Mouse (Mus musculus) heart, embryonic 11.5 days (tissue): Measurements from ENCODE around the gene Serbp1. TPM values are rescaled to one million over a fixed set of nuclear protein-coding genes. Genes with fewer than 3 reads are reported as not detected.

ENCODE experiments used
- ATAC-seq: fragments of 200-750 bp; cut with Nextera tagmentation; replicated peaks from 2 replicates; pipeline ENCODE4 v1.8.0; 2017; ENCODE audit warnings: moderate library complexity; ENCODE audit not compliant: insufficient number of reproducible peaks, low FRiP score, low TSS enrichment
- H3K27ac ChIP-seq: fragments of 300-500 bp; sonication (generic); 2 replicates; pipeline ENCODE4 v1.5.1; 2014; ENCODE audit warnings: mild to moderate bottlenecking, low read depth, low read length
- H3K27me3 ChIP-seq: fragments of 300-500 bp; sonication (generic); 2 replicates; pipeline ENCODE4 v1.6.1; 2014; ENCODE audit warnings: mild to moderate bottlenecking, low read length, mixed read lengths; ENCODE audit not compliant: control insufficient read depth, insufficient read depth
- H3K36me3 ChIP-seq: fragments of 300-500 bp; sonication (generic); 2 replicates; pipeline ENCODE4 v1.6.1; 2014; ENCODE audit warnings: mild to moderate bottlenecking, low read length, moderate library complexity, mixed read lengths; ENCODE audit not compliant: control insufficient read depth, insufficient read depth
- H3K4me1 ChIP-seq: fragments of 300-500 bp; sonication (generic); 2 replicates; pipeline ENCODE4 v1.6.1; 2014; ENCODE audit warnings: low read length; ENCODE audit not compliant: control insufficient read depth, insufficient read depth
- H3K4me2 ChIP-seq: fragments of 300-500 bp; sonication (generic); 2 replicates; pipeline ENCODE4 v1.6.1; 2014; ENCODE audit warnings: mild to moderate bottlenecking, moderate library complexity
- H3K4me3 ChIP-seq: fragments of 300-500 bp; sonication (generic); 2 replicates; pipeline ENCODE4 v1.5.1; 2014; ENCODE audit warnings: low read depth, low read length
- H3K9ac ChIP-seq: fragments of 300-500 bp; sonication (generic); 2 replicates; pipeline ENCODE4 v1.6.1; 2014; ENCODE audit warnings: mild to moderate bottlenecking, low read depth, low read length, moderate library complexity
- H3K9me3 ChIP-seq: fragments of 300-500 bp; sonication (generic); replicated peaks from 2 replicates; pipeline ENCODE4 v1.6.1; 2016; ENCODE audit warnings: low read length; ENCODE audit not compliant: control insufficient read depth
- WGBS: fragments of 180-500 bp; shearing (Covaris S2); extraction: QIAGEN DNeasy Blood & Tissue Kit; methylation state at CpG from one replicate; pipeline ENCODE4 v1.1.7; 2014; ENCODE audit not compliant: insufficient replicate concordance; 5-methylcytosine and 5-hydroxymethylcytosine counted together
- polyA plus RNA-seq: library from polyadenylated mRNA; unstranded; fragments of >200 nt; fragmentation: Nextera tagmentation; extraction: Ambion mirVana; gene quantifications from 2 replicates; pipeline ENCODE4 v1.2.1, GENCODE M21; 2014

Gene Serbp1
- polyA plus RNA-seq = 447 and 449 TPM in 2 replicates

GRCm38 (mm10) chr6:67237977-67238376, at the start of gene Serbp1:
Gene Serbp1 (plus strand): TSS chr6:67238176.
- ATAC-seq = no peak

GRCm38 (mm10) chr6:67193591-67193990, 44.4 kb upstream of the Serbp1 start:
- H3K4me2 ChIP-seq = no peak overlapping the region
- H3K4me3 ChIP-seq = no peak overlapping the region
- no peaks in the 10 kb centered on the region for H3K27me3 ChIP-seq
- H3K27ac ChIP-seq = no peak overlapping the region
- no peaks in the 10 kb centered on the region for H3K9me3 ChIP-seq
- 0 out of 2 replicates have a peak, but pooled peaks cover 5% of the 10 kb centered on the region for H3K4me1 ChIP-seq
- H3K9ac ChIP-seq = no peak overlapping the region
- WGBS = 80% methylated on average over 2 of the region's 2 CpGs
- no peak for ATAC-seq
- H3K36me3 ChIP-seq = no peaks in the 10 kb centered on the region

More at GRCm38 (mm10) chr6:67237977-67238376, at the start of gene Serbp1:
- no peaks in the 10 kb centered on the region for H3K9me3 ChIP-seq
- H3K9ac ChIP-seq = no peak within 1 kb of the TSS
- H3K27me3 ChIP-seq = no peaks in the 10 kb centered on the region
- no peaks in the 10 kb centered on the region for H3K36me3 ChIP-seq
- H3K4me2 ChIP-seq = no peak within 1 kb of the TSS
- H3K4me3 ChIP-seq = no peak within 1 kb of the TSS
- H3K4me1 ChIP-seq = no peaks in the 10 kb centered on the region
- WGBS = 23% methylated on average over 12 of the region's 12 CpGs
- no peak within 1 kb of the TSS for H3K27ac ChIP-seq

GRCm38 (mm10) chr6:67194606-67195005, 43.4 kb upstream of the Serbp1 start:
- H3K4me2 ChIP-seq = peak overlapping the region; percentile 17; the same call in 1 of the 2 replicates

GRCm38 (mm10) chr6:67195148-67195611, 42.8 kb upstream of the Serbp1 start:
- Histone ChIP-seq H3K9ac (no peak overlapping the region), H3K27ac (no peak overlapping the region), H3K4me2 (peak overlapping the region; percentile 17), H3K9me3 (no peaks in the 10 kb centered on the region), H3K27me3 (no peaks in the 10 kb centered on the region), H3K4me1 (0 out of 2 replicates have a peak, but pooled peaks cover 5% of the 10 kb centered on the region), H3K36me3 (no peaks in the 10 kb centered on the region), H3K4me3 (no peak overlapping the region)
- no peak for ATAC-seq
- WGBS = 4% methylated on average over 7 of the region's 7 CpGs

More at GRCm38 (mm10) chr6:67194606-67195005, 43.4 kb upstream of the Serbp1 start:
- no peaks in the 10 kb centered on the region for H3K36me3 ChIP-seq
- H3K27me3 ChIP-seq = no peaks in the 10 kb centered on the region
- H3K9me3 ChIP-seq = no peaks in the 10 kb centered on the region
- WGBS = 69% methylated on average over 6 of the region's 6 CpGs
- H3K9ac ChIP-seq = no peak overlapping the region
- no peak for ATAC-seq
- no peak overlapping the region for H3K4me3 ChIP-seq
- no peak overlapping the region for H3K27ac ChIP-seq
- 0 out of 2 replicates have a peak, but pooled peaks cover 5% of the 10 kb centered on the region for H3K4me1 ChIP-seq

GRCm38 (mm10) chr6:67196821-67197220, 41.2 kb upstream of the Serbp1 start:
- Histone ChIP-seq H3K4me3 (no peak overlapping the region), H3K4me2 (no peak overlapping the region), H3K27ac (no peak overlapping the region), H3K4me1 (0 out of 2 replicates have a peak, but pooled peaks cover 5% of the 10 kb centered on the region), H3K36me3 (no peaks in the 10 kb centered on the region), H3K9ac (no peak overlapping the region), H3K9me3 (no peaks in the 10 kb centered on the region), H3K27me3 (no peaks in the 10 kb centered on the region)
- ATAC-seq = no peak
- 79% methylated on average over 6 of the region's 6 CpGs for WGBS

- Histone ChIP-seq H3K4me2 (no peak overlapping the region), H3K36me3 (no peaks in the 10 kb centered on the region)
- 18% methylated on average over 4 of the region's 4 CpGs for WGBS
These were observed 39.9 kb upstream of the Serbp1 start for GRCm38 (mm10) chr6:67198085-67198484.

GRCm38 (mm10) chr6:67200715-67201322, 37.2 kb upstream of the Serbp1 start:
- Histone ChIP-seq H3K27ac (no peak overlapping the region), H3K4me2 (no peak overlapping the region), H3K9ac (no peak overlapping the region), H3K4me3 (no peak overlapping the region), H3K4me1 (no peaks in the 10 kb centered on the region), H3K36me3 (no peaks in the 10 kb centered on the region), H3K9me3 (no peaks in the 10 kb centered on the region), H3K27me3 (no peaks in the 10 kb centered on the region)
- no peak for ATAC-seq
- 42% methylated on average over 5 of the region's 5 CpGs for whole genome bisulfite sequencing

More at GRCm38 (mm10) chr6:67198085-67198484, 39.9 kb upstream of the Serbp1 start:
- Histone ChIP-seq H3K27ac (no peak overlapping the region), H3K27me3 (no peaks in the 10 kb centered on the region), H3K4me1 (0 out of 2 replicates have a peak, but pooled peaks cover 5% of the 10 kb centered on the region), H3K4me3 (no peak overlapping the region), H3K9ac (no peak overlapping the region), H3K9me3 (no peaks in the 10 kb centered on the region)
- no peak for ATAC-seq

GRCm38 (mm10) chr6:67205081-67206037, 32.6 kb upstream of the Serbp1 start:
- no peaks in the 10 kb centered on the region for H3K36me3 ChIP-seq
- H3K4me2 ChIP-seq = no peak overlapping the region
- ATAC-seq = no peak
- no peak overlapping the region for H3K9ac ChIP-seq
- H3K4me3 ChIP-seq = no peak overlapping the region
- H3K9me3 ChIP-seq = no peaks in the 10 kb centered on the region
- no peaks in the 10 kb centered on the region for H3K27me3 ChIP-seq
- no peaks in the 10 kb centered on the region for H3K4me1 ChIP-seq
- 63% methylated on average over 35 of the region's 35 CpGs for WGBS
- no peak overlapping the region for H3K27ac ChIP-seq
